Mouse (Mus musculus) liver, adult (tissue): ENCODE results near the gene Suco.

ENCODE experiments used
- GATA4 ChIP-seq: IDR thresholded peaks from 2 replicates; pipeline ENCODE4 v1.6.1; 2014; ENCODE audit warnings: mild to moderate bottlenecking, low read length; ENCODE audit not compliant: insufficient replicate concordance

Suco gene

GRCm38 (mm10) chr1:161902692-161903452 is 26.4 kb upstream of the Suco start:
- no peak for TF ChIP-seq GATA4

- no peak for TF ChIP-seq GATA4
These were observed 23.6 kb upstream of the Suco start for GRCm38 (mm10) chr1:161900129-161900528.

- TF ChIP-seq GATA4 = no peak
These were observed 20.8 kb upstream of the Suco start for GRCm38 (mm10) chr1:161897235-161897634.

GRCm38 (mm10) chr1:161896130-161896529 is 19.6 kb upstream of the Suco start:
- no peak for TF ChIP-seq GATA4

- TF ChIP-seq GATA4 = no peak
These were observed 18.5 kb upstream of the Suco start for GRCm38 (mm10) chr1:161895014-161895413.

- TF ChIP-seq GATA4 = no peak
These were observed 18.1 kb upstream of the Suco start for GRCm38 (mm10) chr1:161894553-161894952.

GRCm38 (mm10) chr1:161894126-161894525 is 17.6 kb upstream of the Suco start:
- TF ChIP-seq GATA4 = no peak

- no peak for TF ChIP-seq GATA4
These were observed 12.3 kb upstream of the Suco start for GRCm38 (mm10) chr1:161888823-161889222.

GRCm38 (mm10) chr1:161887679-161888260 is 11.3 kb upstream of the Suco start:
- no peak for TF ChIP-seq GATA4

- no peak for TF ChIP-seq GATA4
These were observed 9.3 kb upstream of the Suco start for GRCm38 (mm10) chr1:161885762-161886161.

- TF ChIP-seq GATA4 = no peak
These were observed 1.2 kb upstream of the Suco start for GRCm38 (mm10) chr1:161877580-161878142.

- TF ChIP-seq GATA4 = no peak
These were observed 553 bp downstream of the Suco start for GRCm38 (mm10) chr1:161875706-161876552.

- no peak for TF ChIP-seq GATA4
These were observed 7.1 kb downstream of the Suco start for GRCm38 (mm10) chr1:161869422-161869821.

GRCm38 (mm10) chr1:161868413-161868812 is 8.1 kb downstream of the Suco start:
- TF ChIP-seq GATA4 = no peak

- TF ChIP-seq GATA4 = no peak
These were observed 12.7 kb downstream of the Suco start for GRCm38 (mm10) chr1:161863742-161864141.
